Mouse (Mus musculus): ENCODE results near the gene Cysltr2. TPM values are rescaled to one million over a fixed set of nuclear protein-coding genes. Genes with fewer than 3 reads are reported as not detected.
A peak's percentile ranks its signal among the peaks of the same experiment; 100 is the strongest.

The Cysltr2 gene
- polyA plus RNA-seq, 1 experiment: 1.1 TPM

- no peak for DNase-seq (ENCODE audit: low read depth)
Measured at GRCm38 (mm10) chr14:72985113-72985512, 63.8 kb downstream of the Cysltr2 start.

DNA sequence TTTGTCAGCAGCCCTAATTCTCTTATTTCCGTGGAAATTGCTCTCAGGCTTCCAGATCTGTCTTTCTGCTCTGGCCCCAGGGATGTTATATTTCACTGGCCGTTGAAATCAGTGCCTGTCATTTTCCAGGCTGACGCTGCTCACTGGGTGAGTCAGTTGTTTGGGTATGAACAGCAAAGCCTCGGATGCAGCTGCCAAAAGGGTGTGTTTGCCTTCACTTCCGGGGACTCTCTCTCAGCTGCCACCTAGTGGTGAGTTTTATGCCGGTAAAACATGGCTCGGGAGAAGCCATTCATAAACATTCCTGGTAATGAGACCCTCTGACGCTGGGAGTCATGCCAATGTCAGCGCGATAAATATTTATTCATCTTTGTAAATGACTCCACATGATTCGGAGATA, 65.5 kb downstream of the Cysltr2 start:
- peak; percentile 70 for DNase-seq (ENCODE audit: low read depth)

DNA sequence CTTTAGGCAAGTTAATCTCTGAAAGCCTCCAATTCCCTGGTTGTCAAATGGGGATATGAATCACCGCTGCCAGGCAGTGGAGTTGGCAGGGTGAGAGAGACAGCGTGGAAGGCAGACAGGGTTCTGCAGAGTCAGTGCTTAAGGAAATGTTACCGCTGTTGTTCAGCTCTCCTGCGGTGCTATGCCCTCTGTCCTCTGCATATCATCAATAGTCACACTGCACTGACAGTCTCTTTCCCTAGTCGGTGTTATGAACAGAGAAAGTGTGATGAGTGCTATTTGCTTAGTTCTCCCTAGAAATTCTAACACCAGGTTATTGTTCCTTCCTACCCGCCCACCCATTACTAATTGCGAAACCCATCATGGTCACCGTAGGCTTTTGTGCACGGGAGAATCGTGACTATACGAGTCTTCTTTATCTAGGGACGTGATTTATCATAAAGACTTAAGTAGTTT, 65.9 kb downstream of the Cysltr2 start:
- peak; percentile 51 for DNase-seq (ENCODE audit: low read depth)

DNA sequence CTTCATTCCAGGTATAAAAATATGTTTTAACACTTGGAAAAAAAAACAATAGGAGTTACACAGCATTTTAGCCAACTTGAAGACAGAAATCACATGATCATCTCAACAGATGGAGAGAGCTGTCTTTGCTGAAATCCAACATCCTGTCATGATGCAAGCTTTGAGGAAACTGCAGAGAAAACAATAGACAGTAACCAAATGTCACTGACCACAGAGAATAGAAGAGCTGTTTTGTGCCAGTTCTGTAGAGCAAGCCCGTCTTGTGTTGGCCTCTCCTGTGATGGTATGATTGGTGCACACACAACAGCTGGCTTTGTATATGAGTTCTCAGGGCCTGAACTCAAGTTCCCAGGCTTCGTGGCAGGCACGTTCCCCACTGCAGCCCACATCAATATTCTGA, 68.2 kb downstream of the Cysltr2 start:
- no peak for DNase-seq (ENCODE audit: low read depth)

GRCm38 (mm10) chr14:72980106-72980505, 68.8 kb downstream of the Cysltr2 start:
- DNase-seq (ENCODE audit: low read depth): no peak

DNA sequence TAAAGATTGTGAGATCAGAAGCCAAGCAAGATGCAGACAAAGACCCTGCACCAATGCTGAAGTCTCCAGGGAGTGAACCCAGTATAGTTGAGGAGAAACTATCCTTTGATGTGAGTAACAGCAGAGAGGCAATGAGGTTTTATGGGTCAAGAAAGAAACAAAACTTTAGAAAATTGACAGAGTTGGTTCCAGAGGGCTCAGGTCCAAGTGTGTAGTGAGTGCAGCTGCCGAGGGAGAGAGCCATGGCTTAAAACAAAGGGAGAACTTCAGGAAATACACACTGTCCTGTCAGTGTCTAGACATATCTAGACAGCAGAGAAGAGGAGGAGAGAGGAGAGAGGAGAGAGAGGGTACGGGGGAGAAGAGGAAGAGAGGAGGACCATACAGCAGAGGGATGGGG, 72.8 kb downstream of the Cysltr2 start:
- no peak for DNase-seq (ENCODE audit: low read depth)

Other genes starting within 250 kb of the Cysltr2 start
- 40.5 and 44.9 TPM in 2 replicates for gene Rcbtb2, start 73.9 kb upstream of the Cysltr2 start, polyA plus RNA-seq (2012; rRNA removed)
- gene Lpar6, start 188.8 kb upstream of the Cysltr2 start, polyA plus RNA-seq (2012; rRNA removed): 5.4 and 7.2 TPM in 2 replicates